Mouse (Mus musculus) testis, adult 2 months (tissue): ENCODE results near the gene Cxcr5.

ENCODE experiments used
- CTCF ChIP-seq: fragments of 200-500 bp; IDR thresholded peaks from 2 replicates; pipeline ENCODE4 v1.5.1; 2012; ENCODE audit warnings: low read depth, mild to moderate bottlenecking, inconsistent platforms, low read length, moderate library complexity; ENCODE audit not compliant: control insufficient read depth, insufficient read depth, insufficient replicate concordance
- POLR2A ChIP-seq: fragments of 200-500 bp; IDR thresholded peaks from 2 replicates; pipeline ENCODE4 v1.6.1; 2012; ENCODE audit warnings: low read depth, mild to moderate bottlenecking, inconsistent platforms, low read length, moderate library complexity; ENCODE audit not compliant: control insufficient read depth

- no peak for TF ChIP-seq CTCF
- TF ChIP-seq POLR2A: no peak; the same call in 1 of the 2 replicates
These were observed 70.3 kb downstream of the Cxcr5 start for GRCm38 (mm10) chr9:44491351-44491750.
